Mouse (Mus musculus) ES-E14 (cell line): Measurements from ENCODE around the gene Tnrc6c. TPM values are rescaled to one million over a fixed set of nuclear protein-coding genes. Genes with fewer than 3 reads are reported as not detected.

Source experiments
- DNase-seq: peaks from one replicate; pipeline ENCODE4 v3.0.0-alpha.2; 2013; ENCODE audit warnings: low read depth, low spot score
- H3K27ac ChIP-seq: 2 replicates; pipeline ENCODE4 v1.5.1; 2012; ENCODE audit warnings: low read depth, mild to moderate bottlenecking, low read length, moderate library complexity, mixed read lengths; ENCODE audit not compliant: poor library complexity, insufficient read depth, severe bottlenecking
- H3K36me3 ChIP-seq: 2 replicates; pipeline ENCODE4 v1.6.1; 2012; ENCODE audit warnings: mild to moderate bottlenecking, low read length, moderate library complexity, mixed read lengths; ENCODE audit not compliant: control insufficient read depth, poor library complexity, insufficient read depth, severe bottlenecking
- H3K4me1 ChIP-seq, 2 experiments: fragments of 150-350 bp in 1 of 2; sonication (generic) in 1 of 2; 2 replicates each; pipeline ENCODE4 v1.6.1; 2012; ENCODE audit warnings: low read length in 2 of 2, mild to moderate bottlenecking in 1 of 2, mixed read lengths in 1 of 2; ENCODE audit not compliant: control insufficient read depth in 2 of 2, insufficient read depth in 2 of 2, poor library complexity in 1 of 2
- H3K4me3 ChIP-seq, 2 experiments: fragments of 150-350 bp in 1 of 2; sonication (generic) in 1 of 2; 2 replicates each; pipeline ENCODE4 v1.5.1; 2012; ENCODE audit warnings: low read length in 2 of 2, low read depth in 1 of 2, mild to moderate bottlenecking in 1 of 2, mixed read lengths in 1 of 2; ENCODE audit not compliant: insufficient read depth in 1 of 2, poor library complexity in 1 of 2, severe bottlenecking in 1 of 2
- H3K9ac ChIP-seq: 2 replicates; pipeline ENCODE4 v1.6.1; 2012; ENCODE audit warnings: low read depth, mild to moderate bottlenecking, low read length, mixed read lengths; ENCODE audit not compliant: poor library complexity, insufficient read depth, severe bottlenecking
- H3K9me3 ChIP-seq: fragments of 150-350 bp; sonication (generic); 2 replicates; pipeline ENCODE4 v1.6.1; 2012; ENCODE audit warnings: low read depth, mild to moderate bottlenecking, low read length; ENCODE audit not compliant: control insufficient read depth, insufficient read depth
- CHD2 ChIP-seq: IDR thresholded peaks from 2 replicates; pipeline ENCODE4 v1.6.1; 2014; ENCODE audit warnings: mild to moderate bottlenecking, low read depth, low read length, inconsistent platforms
- HCFC1 ChIP-seq: IDR thresholded peaks from 2 replicates; pipeline ENCODE4 v1.6.1; 2012; ENCODE audit warnings: low read length, inconsistent platforms, borderline replicate concordance; ENCODE audit not compliant: insufficient read depth
- MAFK ChIP-seq: IDR thresholded peaks from 2 replicates; pipeline ENCODE4 v1.6.1; 2014; ENCODE audit warnings: mild to moderate bottlenecking, low read depth, low read length, inconsistent platforms; ENCODE audit not compliant: insufficient read depth
- ZC3H11A ChIP-seq: IDR thresholded peaks from 2 replicates; pipeline ENCODE4 v1.6.1; 2012; ENCODE audit warnings: low read depth, mild to moderate bottlenecking, inconsistent platforms, low read length, borderline replicate concordance
- ZNF384 ChIP-seq: IDR thresholded peaks from 2 replicates; pipeline ENCODE4 v1.6.1; 2012; ENCODE audit warnings: low read depth, low read length, inconsistent platforms
- in situ Hi-C, 2 experiments: fragments of 600-800 bp; cut with MboI; formaldehyde crosslinking; loops; one replicate each; pipeline ENCODE4 v1.15.1; 2025; ENCODE audit warnings: low sequenced_read_pairs in 2 of 2, inconsistent platforms in 1 of 2; ENCODE audit not compliant: unreplicated experiment in 2 of 2
- total RNA-seq: library from RNA; depleted of rRNA; stranded (reverse); fragments of 300-350 nt; gene quantifications from 2 replicates; pipeline ENCODE4 v1.2.3, GENCODE M21; 2012

The Tnrc6c gene
- total RNA-seq, 1 experiment: 21.5 TPM

- no peak overlapping the region for H3K9ac ChIP-seq
- in situ Hi-C loops: no loop called here
- no peak for TF ChIP-seq ZNF384
- no peak for TF ChIP-seq HCFC1
- no peak for TF ChIP-seq MAFK
- no peak for TF ChIP-seq CHD2
- TF ChIP-seq ZC3H11A: no peak
- H3K9me3 ChIP-seq: no peaks in the 10 kb centered on the region
- no peak for DNase-seq
- no peaks in the 10 kb centered on the region for H3K4me1 ChIP-seq
- H3K27ac ChIP-seq: no peak overlapping the region
- H3K36me3 ChIP-seq: peaks cover 42% of the 10 kb centered on the region; the same call in 1 of the 2 replicates
- no peak overlapping the region for H3K4me3 ChIP-seq
These were observed 88.6 kb downstream of the Tnrc6c start for GRCm38 (mm10) chr11:117742715-117743114.

- no peak overlapping the region for H3K9ac ChIP-seq
- H3K4me3 ChIP-seq: no peak overlapping the region
- no peak for DNase-seq
- peaks cover 45% of the 10 kb centered on the region; the same call in 1 of the 2 replicates for H3K36me3 ChIP-seq
- no peak for TF ChIP-seq ZC3H11A
- TF ChIP-seq ZNF384: no peak
- TF ChIP-seq HCFC1: no peak
- TF ChIP-seq MAFK: no peak
- no peak for TF ChIP-seq CHD2
- in situ Hi-C loops: no loop called here
- peaks cover 0 to 4% of the 10 kb centered on the region in 2 experiments; a peak in 1 of 4 replicates for H3K4me1 ChIP-seq
- H3K27ac ChIP-seq: no peak overlapping the region
- H3K9me3 ChIP-seq: no peaks in the 10 kb centered on the region
These were observed 89.5 kb downstream of the Tnrc6c start for GRCm38 (mm10) chr11:117743454-117744030.

- Histone ChIP-seq H3K9me3 (no peaks in the 10 kb centered on the region), H3K4me1 (peaks cover 0 to 4% of the 10 kb centered on the region in 2 experiments; a peak in 1 of 4 replicates), H3K9ac (no peak overlapping the region), H3K27ac (no peak overlapping the region), H3K4me3 (no peak overlapping the region), H3K36me3 (peaks cover 32% of the 10 kb centered on the region)
- no peak for DNase-seq
- in situ Hi-C loops: no loop called here
- no peak for TF ChIP-seq HCFC1
- TF ChIP-seq CHD2: no peak
- no peak for TF ChIP-seq ZNF384
- TF ChIP-seq ZC3H11A: no peak
- no peak for TF ChIP-seq MAFK
These were observed 94.5 kb downstream of the Tnrc6c start for GRCm38 (mm10) chr11:117748628-117749027.

GRCm38 (mm10) chr11:117749414-117749813 lies 95.3 kb downstream of the Tnrc6c start:
- in situ Hi-C loops: no loop called here
- Histone ChIP-seq H3K4me1 (peaks cover 0 to 4% of the 10 kb centered on the region in 2 experiments; a peak in 1 of 4 replicates), H3K9ac (no peak overlapping the region), H3K27ac (no peak overlapping the region), H3K9me3 (no peaks in the 10 kb centered on the region), H3K36me3 (peaks cover 31% of the 10 kb centered on the region), H3K4me3 (peak overlapping the region in 1 of 2 experiments; percentile 11; a peak in 1 of 4 replicates)
- no peak for DNase-seq
- no peak for TF ChIP-seq MAFK
- TF ChIP-seq ZC3H11A: no peak
- no peak for TF ChIP-seq HCFC1
- no peak for TF ChIP-seq ZNF384
- no peak for TF ChIP-seq CHD2

- Histone ChIP-seq H3K36me3 (peaks cover 41% of the 10 kb centered on the region), H3K27ac (no peak overlapping the region), H3K4me1 (peaks cover 0 to 4% of the 10 kb centered on the region in 2 experiments; a peak in 1 of 4 replicates), H3K9ac (no peak overlapping the region), H3K9me3 (no peaks in the 10 kb centered on the region), H3K4me3 (no peak overlapping the region)
- in situ Hi-C loops: no loop called here
- TF ChIP-seq HCFC1 (no peak), CHD2 (no peak), MAFK (no peak), ZNF384 (no peak), ZC3H11A (no peak)
- DNase-seq: no peak
These were observed 97.5 kb downstream of the Tnrc6c start for GRCm38 (mm10) chr11:117751544-117751943.
